Mouse (Mus musculus) megakaryocyte, embryonic 14.5 days (primary cell): ENCODE results near the gene Afap1.

Experiments used
- FLI1 ChIP-seq: IDR thresholded peaks from 2 replicates; pipeline ENCODE4 v1.6.1; 2012; ENCODE audit warnings: low read length, inconsistent platforms, mixed read lengths
- GATA1 ChIP-seq: IDR thresholded peaks from 3 replicates; pipeline ENCODE4 v1.6.1; 2012; ENCODE audit warnings: mixed read lengths, low read length, inconsistent platforms, borderline replicate concordance

DNA sequence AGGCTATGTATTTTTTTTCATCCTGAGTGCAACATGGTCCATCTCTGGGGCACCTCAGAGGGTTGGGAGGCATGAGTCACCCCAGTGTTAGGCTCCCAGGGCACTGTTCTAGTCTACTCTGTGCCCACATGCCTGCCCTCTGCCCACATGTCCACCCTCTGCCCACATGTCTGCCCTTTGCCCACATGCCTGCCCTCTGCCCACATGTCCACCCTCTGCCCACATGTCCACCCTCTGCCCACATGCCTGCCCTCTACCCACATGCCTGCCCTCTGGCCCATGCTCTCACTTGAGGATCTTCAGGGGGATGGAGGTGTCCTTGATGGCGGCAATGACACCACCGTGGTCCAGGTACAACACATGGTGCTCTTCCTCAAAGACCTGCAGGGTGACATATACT lies 150.0 kb downstream of the Afap1 start:
- TF ChIP-seq GATA1 (no peak), FLI1 (no peak)
